Mouse (Mus musculus) embryonic facial prominence, embryonic 15.5 days (tissue): ENCODE measurements around the gene Golga2. TPM values are rescaled to one million over a fixed set of nuclear protein-coding genes. Genes with fewer than 3 reads are reported as not detected.

ENCODE experiments used
- ATAC-seq: fragments of 200-750 bp; cut with Nextera tagmentation; 2 replicates; pipeline ENCODE4 v1.8.0; 2017; ENCODE audit warnings: low read depth, moderate TSS enrichment; ENCODE audit not compliant: insufficient number of reproducible peaks, low FRiP score, low TSS enrichment
- H3K27ac ChIP-seq: fragments of 300-500 bp; sonication (generic); replicated peaks from 2 replicates; pipeline ENCODE4 v1.5.1; 2015; ENCODE audit warnings: mild to moderate bottlenecking, inconsistent platforms
- H3K27me3 ChIP-seq: fragments of 300-500 bp; sonication (generic); 2 replicates; pipeline ENCODE4 v1.6.1; 2015; ENCODE audit warnings: inconsistent platforms
- H3K36me3 ChIP-seq: fragments of 300-500 bp; sonication (generic); 2 replicates; pipeline ENCODE4 v1.6.1; 2015; ENCODE audit warnings: mild to moderate bottlenecking, inconsistent platforms
- H3K4me1 ChIP-seq: fragments of 300-500 bp; sonication (generic); 2 replicates; pipeline ENCODE4 v1.6.1; 2015; ENCODE audit warnings: inconsistent platforms
- H3K4me2 ChIP-seq: fragments of 300-500 bp; sonication (generic); replicated peaks from 2 replicates; pipeline ENCODE4 v1.6.1; 2015; ENCODE audit warnings: mild to moderate bottlenecking, inconsistent platforms
- H3K4me3 ChIP-seq: fragments of 300-500 bp; sonication (generic); replicated peaks from 2 replicates; pipeline ENCODE4 v1.5.1; 2015; ENCODE audit warnings: mild to moderate bottlenecking, inconsistent platforms
- H3K9ac ChIP-seq: fragments of 300-500 bp; sonication (generic); 2 replicates; pipeline ENCODE4 v1.6.1; 2015; ENCODE audit warnings: inconsistent platforms
- H3K9me3 ChIP-seq: fragments of 300-500 bp; sonication (generic); replicated peaks from 2 replicates; pipeline ENCODE4 v1.6.1; 2016; ENCODE audit warnings: inconsistent platforms
- WGBS: fragments of 180-500 bp; shearing (Covaris S2); methylation state at CpG from one replicate; pipeline ENCODE4 v1.1.7; 2015; 5-methylcytosine and 5-hydroxymethylcytosine counted together
- polyA plus RNA-seq: library from polyadenylated mRNA; unstranded; fragments of >200 nt; fragmentation: Nextera tagmentation; extraction: Ambion mirVana; gene quantifications from 2 replicates; pipeline ENCODE4 v1.2.1, GENCODE M21; 2015

The Golga2 gene
- polyA plus RNA-seq, 1 experiment from 2014 or later: 33.9 TPM

GRCm38 (mm10) chr2:32308870-32309568, 21.8 kb downstream of the Golga2 start:
- Histone ChIP-seq H3K9ac (no peak overlapping the region), H3K27ac (no peak overlapping the region)

GRCm38 (mm10) chr2:32310096-32310845, 23.1 kb downstream of the Golga2 start:
- 77% methylated on average over 18 of the region's 18 CpGs for WGBS
- Histone ChIP-seq H3K36me3 (peaks cover 54% of the 10 kb centered on the region), H3K4me1 (peaks cover 48% of the 10 kb centered on the region), H3K4me3 (peak overlapping the region; percentile 70), H3K4me2 (peak overlapping the region; percentile 99), H3K27ac (no peak overlapping the region), H3K27me3 (no peaks in the 10 kb centered on the region), H3K9me3 (no peaks in the 10 kb centered on the region), H3K9ac (0 out of 2 replicates have a peak overlapping the region, but pooled peaks have one; percentile 2)
- ATAC-seq: no peak

More at GRCm38 (mm10) chr2:32308870-32309568, 21.8 kb downstream of the Golga2 start:
- 86% methylated on average over 16 of the region's 16 CpGs for WGBS
- Histone ChIP-seq H3K4me2 (no peak overlapping the region), H3K9me3 (no peaks in the 10 kb centered on the region), H3K27me3 (no peaks in the 10 kb centered on the region), H3K36me3 (peaks cover 62% of the 10 kb centered on the region), H3K4me3 (no peak overlapping the region), H3K4me1 (peaks cover 46% of the 10 kb centered on the region)
- no peak for ATAC-seq

- Histone ChIP-seq H3K4me2 (peak overlapping the region; percentile 99), H3K9me3 (no peaks in the 10 kb centered on the region), H3K4me3 (peak overlapping the region; percentile 70), H3K9ac (peak overlapping the region; percentile 62), H3K27me3 (no peaks in the 10 kb centered on the region), H3K36me3 (peaks cover 40% of the 10 kb centered on the region), H3K4me1 (peaks cover 60% of the 10 kb centered on the region), H3K27ac (peak overlapping the region; percentile 75)
- no peak for ATAC-seq
- WGBS: 8% methylated on average over 37 of the region's 42 CpGs
Observed at GRCm38 (mm10) chr2:32311443-32312317, 24.5 kb downstream of the Golga2 start.

- H3K4me1 ChIP-seq: peaks cover 68% of the 10 kb centered on the region
- H3K9me3 ChIP-seq: no peaks in the 10 kb centered on the region
- peaks cover 33% of the 10 kb centered on the region for H3K36me3 ChIP-seq
- H3K4me2 ChIP-seq: peak overlapping the region; percentile 99
- no peaks in the 10 kb centered on the region for H3K27me3 ChIP-seq
- H3K9ac ChIP-seq: peak overlapping the region; percentile 62
- peak overlapping the region; percentile 75 for H3K27ac ChIP-seq
- ATAC-seq: peak; percentile 75
- 4% methylated on average over 49 of the region's 56 CpGs for WGBS
- peak overlapping the region; percentile 70 for H3K4me3 ChIP-seq
Observed at GRCm38 (mm10) chr2:32312318-32312964, 25.3 kb downstream of the Golga2 start.

DNA sequence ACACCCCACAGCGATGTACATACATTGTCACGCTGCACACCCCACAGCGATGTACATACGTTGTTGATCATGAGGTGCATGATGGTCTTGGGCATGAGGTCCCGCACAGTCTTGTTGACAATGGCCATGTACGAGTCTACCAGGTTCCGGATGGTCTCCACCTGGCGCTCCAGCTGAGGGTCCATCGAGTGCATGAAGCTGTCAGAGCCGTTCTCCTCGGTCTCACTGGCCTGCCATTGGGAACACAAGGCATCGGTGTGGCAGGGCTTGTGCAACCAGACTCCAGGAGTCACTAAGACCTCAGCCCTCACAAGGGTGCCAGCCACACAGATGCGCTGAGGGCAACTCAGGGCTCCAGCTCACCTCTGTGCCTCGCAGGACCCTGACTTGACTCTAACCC, 27.6 kb downstream of the Golga2 start:
- no peak overlapping the region for H3K4me2 ChIP-seq
- peaks cover 73% of the 10 kb centered on the region for H3K4me1 ChIP-seq
- no peaks in the 10 kb centered on the region for H3K27me3 ChIP-seq
- no peak overlapping the region for H3K9ac ChIP-seq
- H3K4me3 ChIP-seq: no peak overlapping the region
- no peaks in the 10 kb centered on the region for H3K9me3 ChIP-seq
- peak overlapping the region; percentile 99 for H3K27ac ChIP-seq
- WGBS: 90% methylated on average over 14 of the region's 14 CpGs
- peaks cover 9% of the 10 kb centered on the region for H3K36me3 ChIP-seq
- no peak for ATAC-seq

DNA sequence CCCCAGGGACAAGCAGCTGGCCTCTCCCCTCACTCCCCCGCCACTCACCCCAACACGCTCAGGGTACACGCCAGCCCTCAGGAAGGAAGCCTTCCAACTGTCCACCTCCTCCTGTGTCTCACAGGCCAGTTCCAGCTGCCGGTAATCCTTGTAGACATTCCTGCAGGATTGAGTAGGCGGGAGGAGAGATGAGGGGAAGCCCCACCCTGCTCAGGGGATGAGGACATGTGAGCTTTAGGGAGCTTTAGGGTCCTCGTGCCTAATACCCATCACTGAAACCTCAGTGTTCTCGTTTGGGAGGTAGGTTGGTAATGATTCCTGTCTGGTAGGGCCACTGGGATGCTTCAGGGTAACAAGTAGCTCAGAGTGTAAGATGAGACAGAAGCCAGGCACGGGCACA, 28.6 kb downstream of the Golga2 start:
- peak overlapping the region; percentile 6; the same call in 1 of the 2 replicates for H3K9ac ChIP-seq
- H3K4me3 ChIP-seq: no peak overlapping the region
- 8% methylated on average over 8 of the region's 8 CpGs for WGBS

DNA sequence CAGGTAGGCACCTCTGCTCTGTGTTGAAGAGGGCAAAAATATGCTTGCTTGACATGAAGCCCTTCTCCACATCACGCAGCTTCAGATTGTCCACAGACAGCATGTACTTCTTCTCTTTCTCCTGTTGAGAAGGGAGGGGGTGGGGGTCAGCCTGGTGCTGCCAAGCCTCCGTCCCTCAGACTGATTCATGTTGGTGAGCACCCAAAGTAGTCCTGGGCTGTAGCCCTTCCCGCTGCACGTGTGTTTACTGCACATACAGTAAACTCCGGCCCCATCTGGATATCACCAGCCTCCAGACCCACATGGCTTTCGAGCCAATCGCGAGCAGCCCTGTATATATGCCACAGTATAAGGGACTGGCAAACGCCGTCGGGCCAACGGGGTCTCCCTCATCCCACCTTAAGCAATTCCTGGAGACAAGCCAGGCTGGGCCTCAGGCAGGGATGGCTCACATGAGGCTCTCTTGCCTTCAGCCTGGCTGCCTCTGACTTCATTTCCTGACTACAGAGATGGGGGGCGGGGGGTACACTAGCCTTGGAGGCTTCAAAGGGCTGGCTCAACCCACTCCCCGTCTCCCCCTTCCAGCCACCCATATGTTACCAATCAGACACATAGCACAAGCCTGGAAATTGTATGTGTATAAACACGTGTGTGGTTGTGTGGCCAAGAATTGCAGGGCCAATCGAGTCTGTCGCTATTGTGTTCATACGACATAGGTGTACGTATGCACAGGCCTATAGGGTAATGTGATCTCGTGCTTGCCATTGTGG, 29.9 kb downstream of the Golga2 start:
- Histone ChIP-seq H3K9me3 (no peaks in the 10 kb centered on the region), H3K27ac (peak overlapping the region; percentile 99), H3K9ac (no peak overlapping the region), H3K36me3 (0 out of 2 replicates have a peak, but pooled peaks cover 5% of the 10 kb centered on the region), H3K4me2 (peak overlapping the region; percentile 61), H3K4me1 (peaks cover 68% of the 10 kb centered on the region), H3K4me3 (peak overlapping the region; percentile 53; the same call in 1 of the 2 replicates), H3K27me3 (no peaks in the 10 kb centered on the region)
- WGBS: 31% methylated on average over 20 of the region's 20 CpGs
- ATAC-seq: peak; percentile 72

More for the DNA sequence above, 28.6 kb downstream of the Golga2 start:
- no peak for ATAC-seq
- Histone ChIP-seq H3K27ac (peak overlapping the region; percentile 99), H3K4me2 (peak overlapping the region; percentile 8; the same call in 1 of the 2 replicates), H3K27me3 (no peaks in the 10 kb centered on the region), H3K4me1 (peaks cover 73% of the 10 kb centered on the region), H3K36me3 (0 out of 2 replicates have a peak, but pooled peaks cover 5% of the 10 kb centered on the region), H3K9me3 (no peaks in the 10 kb centered on the region)

DNA sequence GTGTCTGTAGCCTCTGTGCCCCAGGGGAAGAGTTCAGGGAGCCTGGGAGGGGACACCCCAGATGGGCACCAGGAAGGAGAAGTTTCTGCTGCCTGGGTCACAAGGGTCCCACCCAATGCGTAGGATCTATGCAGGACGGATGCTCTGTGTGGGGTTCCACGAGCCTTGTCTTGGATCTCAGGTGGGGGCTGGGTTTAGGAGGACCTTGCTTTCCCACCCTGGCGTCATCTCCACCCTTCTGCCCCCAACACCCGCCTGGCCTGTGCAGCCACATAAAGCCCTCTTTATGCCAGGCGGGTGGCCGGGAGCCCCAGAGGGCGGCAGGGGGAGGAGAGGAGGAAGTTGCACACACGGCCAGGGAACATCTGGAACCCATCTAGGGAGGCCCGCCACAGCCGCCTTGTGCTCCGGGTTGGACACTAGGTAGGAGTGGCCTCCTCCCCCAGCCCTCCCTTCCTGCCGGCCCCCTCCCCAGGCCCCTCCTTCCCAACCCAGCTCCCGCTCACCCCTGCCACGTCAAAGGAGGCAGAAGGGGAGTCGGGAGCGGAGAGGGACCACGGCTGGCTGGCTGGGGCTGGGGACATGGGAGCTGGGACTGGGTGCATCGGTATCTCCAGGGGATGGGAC, 30.7 kb downstream of the Golga2 start:
- H3K27ac ChIP-seq: peak overlapping the region; percentile 99
- 7% methylated on average over 18 of the region's 19 CpGs for WGBS
- ATAC-seq: peak; percentile 87
- H3K36me3 ChIP-seq: peaks cover 7% of the 10 kb centered on the region
- H3K9me3 ChIP-seq: no peaks in the 10 kb centered on the region
- H3K4me1 ChIP-seq: peaks cover 69% of the 10 kb centered on the region
- peak overlapping the region; percentile 54 for H3K9ac ChIP-seq
- peak overlapping the region; percentile 61 for H3K4me2 ChIP-seq
- peak overlapping the region; percentile 53 for H3K4me3 ChIP-seq
- H3K27me3 ChIP-seq: no peaks in the 10 kb centered on the region

DNA sequence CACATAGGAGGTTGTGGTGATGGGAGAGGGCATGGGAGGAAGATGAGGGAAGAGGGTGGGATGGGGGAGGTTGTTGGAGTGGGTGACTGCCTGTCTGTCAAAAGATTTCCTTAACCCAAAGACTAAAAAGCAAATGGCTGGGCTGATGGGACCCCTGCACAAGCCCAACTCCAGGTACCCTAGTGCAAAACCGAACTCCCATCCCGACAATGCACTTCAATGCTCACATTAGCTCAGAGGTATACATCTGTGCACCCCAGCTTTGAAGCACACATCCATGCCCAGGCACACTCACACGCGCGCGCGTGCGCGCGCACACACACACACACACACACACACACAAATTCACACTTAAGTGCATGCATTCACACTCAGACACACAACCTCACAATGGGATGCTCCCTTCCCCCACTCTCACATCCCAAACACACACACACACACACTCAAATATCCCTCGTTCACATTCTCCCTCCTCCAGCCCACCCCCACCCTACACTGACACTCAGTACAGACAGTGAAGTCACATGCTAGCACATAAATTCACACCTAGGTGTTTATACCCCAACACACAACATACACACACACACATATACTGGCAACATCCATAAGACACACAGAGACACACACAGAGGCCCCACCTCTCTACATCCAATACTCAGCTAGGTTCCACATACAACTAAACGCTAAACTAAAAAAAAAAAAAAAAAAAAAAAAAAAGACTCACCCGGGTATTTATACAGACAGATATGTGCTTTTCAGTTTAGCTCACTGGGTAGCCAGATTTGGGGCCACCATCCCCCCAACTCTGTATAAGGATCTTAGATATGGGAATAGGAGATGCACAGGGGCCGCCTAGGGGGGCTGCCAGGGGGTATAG, 31.8 kb downstream of the Golga2 start:
- Histone ChIP-seq H3K9me3 (no peaks in the 10 kb centered on the region), H3K4me1 (peaks cover 69% of the 10 kb centered on the region)
- 40% methylated on average over 14 of the region's 14 CpGs for WGBS

More for the DNA sequence above, 31.8 kb downstream of the Golga2 start:
- Histone ChIP-seq H3K36me3 (peaks cover 15% of the 10 kb centered on the region), H3K27ac (peak overlapping the region; percentile 99), H3K4me2 (peak overlapping the region; percentile 61), H3K9ac (peak overlapping the region; percentile 54), H3K4me3 (peak overlapping the region; percentile 53), H3K27me3 (no peaks in the 10 kb centered on the region)
- no peak for ATAC-seq
